20 mouse cellular contexts compared by ENCODE assay signal in the genomic region with DNA sequence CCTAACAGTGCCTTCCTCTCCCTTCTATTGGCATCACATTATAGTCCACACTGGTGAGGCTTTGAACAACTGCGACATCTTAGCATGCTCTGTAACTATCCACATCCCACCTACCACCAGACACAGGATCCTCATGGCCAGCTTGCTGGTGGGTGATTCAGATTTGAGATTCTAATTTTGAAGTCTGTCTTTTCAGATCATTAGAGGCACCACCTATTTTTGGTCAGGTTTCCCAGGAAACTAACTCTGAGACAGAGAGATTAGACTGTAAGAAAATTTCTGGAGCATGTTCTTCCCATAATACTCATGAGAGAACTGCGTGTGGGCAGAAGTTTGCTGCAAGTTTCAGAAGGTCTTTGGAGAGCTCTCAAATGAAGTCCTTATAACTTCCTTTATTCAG.
DNase-seq lines count a peak whose midpoint lies in the region; TF ChIP-seq lines count a peak whose summit lies in the region.
"Had no signal": no experiment of that assay in that cellular context is flagged by ENCODE, and none has a peak within 500 bp of the region (broad histone marks: within the 10 kb centered on the region; RNA-seq: fewer than 3 reads in every experiment).

No protein-coding gene starts in this region.

- TF ChIP-seq CTCF in layer of hippocampus, adult 2 months (conservative IDR thresholded peaks at IDR 0.05): no peak
- TF ChIP-seq CTCF in thymus, adult 2 months (IDR thresholded peaks at IDR 0.05; ENCODE audit: borderline replicate concordance, control insufficient read depth, extremely low read depth, insufficient read depth, low read length, poor library complexity): no peak

- no peaks in the 10 kb centered on the region for H3K36me3 ChIP-seq in thymus, adult 2 months (ENCODE audit: control insufficient read depth, insufficient read depth, low read length)
- H3K36me3 ChIP-seq: embryonic facial prominence, embryonic 13.5 days; hindbrain, embryonic 15.5 days; intestine, embryonic 15.5 days; liver, embryonic 12.5 days; neural tube, embryonic 12.5 days had no signal

- no peaks in the 10 kb centered on the region for H3K4me1 ChIP-seq in thymus, adult 2 months (replicated peaks; ENCODE audit: control insufficient read depth, insufficient read depth, low read length)
- H3K4me1 ChIP-seq: embryonic facial prominence, embryonic 13.5 days; hindbrain, embryonic 15.5 days; intestine, embryonic 15.5 days; liver, embryonic 12.5 days; neural tube, embryonic 12.5 days had no signal

- 90% methylated on average over 2 of the region's 2 CpGs for WGBS in thymus, adult 2 months

- peak; percentile 34 to 65 for DNase-seq in frontal cortex, postnatal 10 days (ENCODE audit: low spot score in 2 of 2)
- peak; percentile 41 to 54 for DNase-seq in layer of hippocampus, adult 2 months (ENCODE audit: low spot score in 2 of 2)
- DNase-seq in left cerebral cortex, adult 9 months (ENCODE audit: low spot score in 2 of 2): peak; percentile 76
- DNase-seq in right cerebral cortex, postnatal 25 days: peak; percentile 42
- no peak for DNase-seq in thymus, adult 2 months
- DNase-seq in cerebellum, postnatal 14 days: no peak
- no peak for DNase-seq in kidney, postnatal 36 days
- DNase-seq: cerebellum, adult 8-10 months; gastrocnemius, postnatal 14 days; heart, adult 18-20 months; heart, postnatal 36 days; kidney, postnatal 4 days; lung, embryonic 14.5 days; thymus, postnatal 36 days had no signal

- peak overlapping the region; percentile 46 for H3K27ac ChIP-seq in layer of hippocampus, adult 2 months
- no peak overlapping the region for H3K27ac ChIP-seq in thymus, adult 2 months (ENCODE audit: control insufficient read depth, insufficient read depth, low read length)
- H3K27ac ChIP-seq: embryonic facial prominence, embryonic 13.5 days; hindbrain, embryonic 15.5 days; intestine, embryonic 15.5 days; liver, embryonic 12.5 days; macrophage; neural tube, embryonic 12.5 days had no signal

- H3K27me3 ChIP-seq in thymus, adult 2 months (ENCODE audit: control insufficient read depth, insufficient read depth, low read length): no peaks in the 10 kb centered on the region
- H3K27me3 ChIP-seq: embryonic facial prominence, embryonic 13.5 days; hindbrain, embryonic 15.5 days; intestine, embryonic 15.5 days; liver, embryonic 12.5 days; neural tube, embryonic 12.5 days had no signal

- TF ChIP-seq POLR2A in thymus, adult 2 months (IDR thresholded peaks at IDR 0.05; ENCODE audit: control insufficient read depth, extremely low read depth, insufficient read depth, low read length, poor library complexity): no peak

- H3K4me3 ChIP-seq in layer of hippocampus, adult 2 months: no peak overlapping the region
- H3K4me3 ChIP-seq in thymus, adult 2 months (ENCODE audit: control insufficient read depth, insufficient read depth, low read length): no peak overlapping the region
- H3K4me3 ChIP-seq: embryonic facial prominence, embryonic 13.5 days; hindbrain, embryonic 15.5 days; intestine, embryonic 15.5 days; liver, embryonic 12.5 days; neural tube, embryonic 12.5 days had no signal

Comparison
In these comparisons a context has a peak if more than half of its experiments do, and no peak if none do; other contexts are left out.
1. DNase-seq: peak in frontal cortex, postnatal 10 days (2 of 2), layer of hippocampus, adult 2 months (2 of 2), left cerebral cortex, adult 9 months (2 of 2) and right cerebral cortex, postnatal 25 days (single experiment); none in thymus, adult 2 months (single experiment), cerebellum, postnatal 14 days (0 of 2) and kidney, postnatal 36 days (0 of 2).